Mouse (Mus musculus): ENCODE data around the gene Fcgr4.

- no peak for TF ChIP-seq CTCF (IDR thresholded peaks at IDR 0.05)
- TF ChIP-seq EP300 (IDR thresholded peaks at IDR 0.05): no peak
These were observed 43.0 kb upstream of the Fcgr4 start for GRCm38 (mm10) chr1:170975751-170976161.
